Mouse (Mus musculus): Measurements from ENCODE around the gene Enox1.
"Not testable (repeated sequence)": the region's sequence is repeated elsewhere in the genome, so short reads cannot be mapped to it uniquely, and the experiment has no call there.

Gene Enox1

DNA sequence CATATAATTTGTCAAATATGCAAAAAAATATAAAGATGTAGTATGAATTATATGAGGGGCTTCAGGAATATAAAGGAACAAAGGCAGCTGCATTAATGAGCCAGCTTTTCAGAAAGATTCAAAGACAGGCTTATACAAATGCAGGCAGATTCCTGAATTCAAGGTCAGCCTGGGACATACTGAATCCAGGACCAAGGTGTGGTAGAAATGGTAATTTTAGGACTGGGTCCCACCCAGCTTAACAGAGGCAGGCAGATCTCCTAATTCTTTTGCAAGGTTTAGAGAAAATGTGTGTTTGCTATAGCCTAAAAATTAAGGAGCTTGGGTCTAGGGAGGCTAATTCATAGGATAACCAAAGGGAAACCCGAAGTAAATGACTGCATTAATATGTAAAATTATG lies 363.1 kb downstream of the Enox1 start:
- no peak for DNase-seq

DNA sequence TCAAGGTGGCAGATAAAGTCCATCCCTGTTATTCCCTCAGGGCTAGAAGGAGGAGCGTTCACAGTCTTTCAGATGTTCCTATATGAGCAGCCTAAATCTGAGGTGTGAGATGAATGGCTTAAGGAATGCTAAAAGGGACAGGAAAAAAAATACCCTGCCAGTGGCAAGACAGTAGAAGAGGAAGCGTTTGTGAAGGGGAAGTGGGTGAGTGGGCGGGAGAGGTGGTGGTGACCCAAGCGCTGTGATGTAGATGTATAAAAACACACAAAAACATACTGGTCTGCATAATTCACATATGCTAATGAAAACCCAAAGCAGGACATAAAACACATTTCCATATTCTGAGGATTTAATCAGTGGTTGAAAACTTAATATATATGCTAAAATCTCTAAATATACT lies 367.7 kb downstream of the Enox1 start:
- no peak for DNase-seq

DNA sequence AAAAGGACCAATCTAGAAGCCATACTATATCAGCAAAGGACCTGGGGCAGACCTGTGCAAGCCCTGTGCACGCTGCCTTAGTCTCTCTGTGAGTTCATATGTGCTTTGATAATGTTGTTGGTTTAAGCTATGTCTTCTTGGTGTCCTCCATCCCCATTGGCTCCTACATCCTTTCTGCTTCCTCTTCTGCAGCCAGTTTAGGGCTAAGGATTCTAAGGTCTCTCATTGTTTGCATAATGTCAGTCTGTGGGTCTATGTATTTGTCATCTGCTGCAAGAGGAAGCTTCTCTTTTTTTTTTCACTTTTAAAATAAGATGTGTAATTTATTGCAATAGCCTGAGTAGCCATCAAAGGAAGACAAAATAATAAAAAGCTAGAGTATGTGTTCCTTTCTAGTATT lies 369.7 kb downstream of the Enox1 start:
- no peak for DNase-seq

DNA sequence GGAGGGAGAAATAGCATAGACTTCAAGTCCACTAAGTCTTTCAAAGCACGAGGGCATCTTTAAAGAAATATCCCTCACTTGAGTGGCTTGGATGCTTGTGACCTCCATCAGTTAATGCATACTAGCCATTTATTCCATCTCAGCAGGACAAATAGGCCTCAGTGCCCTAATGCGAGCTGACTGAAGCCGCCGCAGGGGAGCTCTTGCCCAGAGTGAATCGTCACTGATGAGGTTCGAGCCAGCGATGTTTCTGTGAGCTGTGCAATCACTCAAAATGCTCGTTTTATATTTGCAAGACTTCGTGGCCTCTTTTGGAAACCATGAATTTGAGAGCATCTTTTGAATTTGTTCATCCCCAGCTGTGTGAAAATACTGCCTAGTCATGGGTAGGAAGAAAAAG lies 372.6 kb downstream of the Enox1 start:
- no peak for DNase-seq

DNA sequence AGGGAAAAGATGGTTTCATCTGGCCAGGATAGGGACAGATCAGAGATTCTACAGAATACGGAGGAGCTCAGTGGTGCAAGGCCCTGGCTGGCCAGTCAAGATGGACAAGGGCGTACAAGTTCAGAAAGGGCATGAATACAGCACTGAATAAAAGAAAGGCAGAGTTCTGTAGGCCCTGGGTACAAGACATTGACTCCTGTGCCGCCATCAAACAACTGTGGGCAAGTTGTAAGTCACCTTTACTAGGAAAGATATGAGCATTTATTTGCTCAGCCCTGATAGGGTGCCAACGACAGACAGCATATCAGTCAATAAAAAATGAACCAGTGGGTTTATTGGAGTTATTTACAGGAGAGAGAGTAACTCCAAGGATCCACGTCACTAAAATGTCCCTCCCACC lies 373.1 kb downstream of the Enox1 start:
- DNase-seq, result no peak

DNA sequence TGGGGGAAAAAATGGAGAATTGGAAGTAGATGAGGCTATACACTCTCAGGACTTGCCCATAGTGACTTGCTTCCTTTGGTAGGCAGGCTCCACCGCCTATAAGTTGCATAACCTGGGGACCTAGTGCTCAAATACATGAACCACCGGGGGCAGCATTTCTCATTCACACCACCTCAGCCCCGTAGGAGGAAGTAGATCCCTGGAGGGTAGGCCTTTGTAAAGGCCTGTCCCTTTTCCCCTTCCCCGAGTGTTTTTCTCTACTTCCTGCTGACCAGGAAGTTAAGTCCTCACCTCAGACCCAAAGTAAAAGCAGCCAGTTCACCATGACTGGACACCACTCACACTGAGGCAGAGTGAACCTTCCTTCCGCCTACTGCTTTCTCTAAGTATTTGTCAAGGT lies 377.1 kb downstream of the Enox1 start:
- DNase-seq, result no peak

DNA sequence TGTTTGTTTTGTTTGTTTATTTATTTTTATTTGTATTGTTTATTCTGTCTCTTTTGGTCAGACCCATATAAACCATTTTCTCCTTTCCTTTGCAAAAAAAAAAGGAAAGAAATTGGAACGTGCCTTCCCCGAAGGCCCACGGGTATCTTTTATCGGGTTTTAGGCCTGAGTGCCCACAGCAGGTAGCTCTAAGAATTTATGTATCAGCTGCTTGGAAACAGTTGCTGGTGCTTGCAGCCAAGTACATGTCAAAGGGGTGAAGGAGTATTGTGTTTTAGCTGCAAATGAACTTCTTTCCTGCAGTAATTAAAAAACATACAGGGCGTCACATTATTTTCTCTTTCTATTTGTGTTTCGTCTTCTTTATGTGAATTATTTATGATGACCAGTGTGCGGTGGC lies 377.6 kb downstream of the Enox1 start:
- no peak for DNase-seq

DNA sequence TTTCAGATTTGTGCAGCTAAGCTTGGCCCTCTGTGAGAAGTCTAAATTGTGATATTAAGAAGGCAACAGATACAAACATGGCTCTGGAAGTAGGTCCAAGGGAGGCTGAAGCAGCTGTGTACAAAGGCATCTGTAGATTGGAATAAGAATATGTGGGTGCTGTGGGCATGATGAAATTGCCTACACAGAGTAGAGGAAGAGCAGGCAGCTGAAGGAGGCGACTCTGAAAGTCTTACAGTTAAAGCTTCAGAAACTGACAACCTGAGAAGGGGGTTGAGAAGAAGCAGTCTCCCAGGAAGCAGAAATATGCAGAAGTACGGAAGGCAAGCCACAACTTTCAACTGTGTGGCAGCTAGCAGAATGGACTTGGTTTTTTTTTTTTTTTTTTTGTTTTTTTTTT lies 380.0 kb downstream of the Enox1 start:
- DNase-seq, result no peak

DNA sequence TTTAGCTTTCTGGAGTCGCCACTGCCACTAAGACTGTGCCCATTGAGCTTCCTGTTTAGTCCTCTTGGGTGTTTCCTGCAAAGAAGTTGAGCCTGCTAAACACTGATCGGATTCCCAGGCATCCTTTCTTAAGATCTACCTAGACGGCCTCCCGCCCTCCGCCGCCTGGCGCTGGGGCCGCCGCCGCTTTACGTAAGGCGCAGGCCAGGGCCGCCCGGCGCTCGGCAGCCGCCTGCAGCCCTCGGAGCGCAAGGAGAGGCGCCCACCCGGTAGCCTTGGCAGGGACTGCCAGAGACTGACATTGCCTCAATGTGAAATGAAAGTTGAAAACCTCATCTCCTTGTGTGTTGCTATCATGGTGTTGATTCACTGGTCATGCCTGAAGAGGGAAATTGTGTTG lies 383.0 kb downstream of the Enox1 start:
- not testable (repeated sequence) for DNase-seq

DNA sequence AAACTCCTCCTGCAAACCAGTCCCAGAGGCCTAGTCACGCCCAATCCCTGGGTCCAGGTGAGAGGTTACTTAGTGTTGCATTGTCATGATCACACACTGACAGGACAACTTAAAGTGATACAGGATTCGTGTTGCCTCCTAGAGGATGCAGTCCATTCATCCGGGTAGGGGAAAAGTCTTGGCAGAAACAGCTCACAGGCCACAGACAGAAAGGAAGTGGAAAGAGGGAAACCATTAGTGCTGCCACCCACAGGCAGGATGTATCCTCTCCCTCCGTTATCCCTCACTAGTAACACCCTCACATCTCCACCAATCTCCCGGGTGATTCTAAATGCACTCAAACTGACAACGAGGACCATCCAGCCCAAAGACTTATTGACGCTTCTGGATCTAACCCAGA lies 385.4 kb downstream of the Enox1 start:
- DNase-seq, result no peak

DNA sequence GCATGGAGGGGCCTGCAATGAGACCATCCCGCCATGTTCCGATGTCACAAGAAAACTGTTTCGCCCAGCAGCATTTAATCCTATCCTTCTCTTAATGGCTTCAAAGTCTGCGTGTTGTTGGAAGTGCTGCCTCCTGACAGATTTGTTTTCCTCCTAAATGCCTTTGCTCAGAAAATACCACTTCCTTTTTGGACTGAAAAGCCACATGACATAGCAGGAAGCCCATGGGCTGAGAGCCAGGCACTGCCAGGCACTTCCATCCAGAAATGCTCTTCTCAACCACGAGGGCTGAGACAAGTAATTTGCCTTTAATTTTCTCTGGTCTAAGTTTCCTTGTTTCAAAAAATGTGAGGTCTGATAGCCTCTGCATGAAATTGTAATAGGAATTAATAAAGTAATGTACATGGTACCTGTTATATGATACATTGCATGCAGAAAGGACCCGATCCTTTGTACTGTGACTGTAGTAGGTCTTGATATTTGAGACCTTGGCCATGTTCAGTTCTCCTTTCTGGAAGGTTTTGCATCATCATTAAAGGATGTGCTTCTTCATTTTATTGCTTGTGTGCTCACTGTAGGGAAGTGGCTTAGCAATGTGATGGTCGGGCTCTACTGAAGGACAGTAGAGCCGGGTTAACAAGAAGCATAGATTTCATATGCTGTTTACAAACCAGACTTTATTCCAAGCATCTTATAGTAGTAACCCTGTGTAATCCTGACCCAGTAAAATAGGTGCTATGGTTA lies 390.1 kb downstream of the Enox1 start:
- DNase-seq, result peak in 1 of 2 experiments; percentile 19

DNA sequence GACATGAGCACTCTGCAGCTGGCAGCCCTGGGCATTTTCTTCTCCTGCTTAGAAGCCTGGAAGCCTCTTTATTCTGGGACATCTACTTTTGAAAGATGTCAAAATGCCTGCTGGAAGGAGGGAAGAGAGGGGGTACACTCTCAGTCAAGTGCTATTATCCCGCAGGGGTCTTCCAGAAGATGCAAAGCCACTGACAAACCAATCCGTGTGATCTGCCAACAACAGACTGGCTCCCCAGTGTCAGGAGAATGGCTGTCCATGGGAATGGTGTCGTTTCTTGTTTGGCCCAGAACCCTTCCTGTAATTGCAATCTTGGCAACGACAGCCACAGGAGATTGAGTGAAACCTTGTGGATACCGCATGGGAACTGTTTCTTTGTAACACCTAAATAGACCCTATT lies 390.8 kb downstream of the Enox1 start:
- no peak for DNase-seq

DNA sequence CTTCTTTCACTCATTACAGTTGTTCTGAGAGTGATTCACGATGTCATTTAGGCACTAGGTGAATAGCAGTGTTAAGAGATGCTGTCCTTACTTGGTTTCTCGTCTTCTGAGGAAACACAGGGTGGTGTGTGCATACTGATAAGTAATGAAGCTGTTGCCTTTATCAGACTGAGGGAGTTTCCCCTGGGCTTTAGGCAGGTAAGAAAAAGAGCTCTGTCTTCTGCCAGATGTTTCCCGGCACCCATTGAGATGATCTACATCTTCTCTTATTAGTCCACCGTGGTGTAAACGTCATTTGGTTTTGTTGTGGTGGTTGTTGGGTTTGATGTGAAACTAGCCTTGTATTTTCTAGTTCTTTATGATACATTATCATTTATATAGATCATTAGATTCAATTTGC lies 392.4 kb downstream of the Enox1 start:
- DNase-seq, result no peak

DNA sequence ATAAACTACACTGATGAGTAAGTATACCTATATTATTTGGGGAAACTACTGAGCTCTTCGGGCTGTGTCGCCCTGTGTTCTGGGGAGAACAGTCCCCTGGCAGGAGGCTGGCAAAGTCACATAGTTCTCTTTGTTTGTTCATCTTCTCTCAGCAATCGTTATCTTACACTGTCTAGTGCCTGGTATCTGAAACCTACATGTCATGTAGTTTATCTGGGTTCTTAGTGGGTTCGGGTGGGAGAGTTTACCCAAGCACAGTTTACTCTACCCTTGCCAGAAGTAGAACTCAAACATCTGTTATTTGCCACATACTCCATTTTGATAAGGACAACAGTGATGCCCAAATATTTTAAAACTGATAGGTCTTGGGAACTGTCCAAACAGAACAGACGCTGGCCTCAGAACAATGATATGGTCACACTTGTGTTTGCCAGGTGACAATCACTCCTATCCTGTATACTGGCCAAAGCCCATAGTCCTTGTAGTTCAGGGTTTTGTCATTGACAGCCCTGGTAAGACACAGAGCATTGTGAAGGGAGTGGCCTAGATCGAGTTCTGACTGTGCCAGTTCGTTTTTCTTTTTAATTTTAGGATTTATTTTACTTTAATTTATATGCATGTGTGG lies 401.0 kb downstream of the Enox1 start:
- DNase-seq, result no peak

DNA sequence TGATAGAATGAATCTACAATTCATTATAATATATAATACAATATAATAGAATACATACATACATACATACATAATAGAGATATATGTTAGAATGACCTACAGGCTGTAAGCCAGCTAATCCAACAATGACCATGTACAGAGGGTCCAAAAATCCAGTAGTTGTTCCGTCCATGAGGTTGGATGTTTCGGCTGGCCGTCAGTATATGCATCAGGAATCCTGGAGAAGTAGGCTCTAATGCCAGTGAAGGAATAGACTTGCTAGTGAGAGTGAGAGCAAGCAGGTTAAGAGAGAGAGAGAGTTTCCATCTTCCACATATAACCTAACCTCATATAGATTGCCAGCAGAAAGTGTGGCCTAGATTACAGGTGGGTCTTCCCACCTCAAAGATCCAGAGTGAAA lies 402.3 kb downstream of the Enox1 start:
- no peak for DNase-seq

DNA sequence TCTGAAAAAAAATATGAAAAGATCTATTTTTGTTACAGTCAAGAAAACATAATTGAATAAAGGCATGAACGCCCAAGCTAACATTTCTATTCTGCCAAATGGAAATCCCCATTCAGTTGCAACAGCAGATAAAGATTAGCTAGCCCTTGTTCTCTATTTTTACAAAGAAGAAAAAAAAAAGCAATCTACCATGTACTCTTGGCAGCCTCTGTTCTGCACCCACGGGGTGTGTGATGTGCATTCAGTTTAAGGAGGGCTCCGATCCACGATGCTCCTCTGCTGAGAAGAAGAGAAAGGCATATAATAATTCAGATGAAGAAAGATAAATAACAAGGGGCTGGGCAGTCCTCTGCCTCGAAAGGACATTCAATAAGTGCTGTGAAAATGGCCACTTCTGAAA lies 403.2 kb downstream of the Enox1 start:
- no peak for DNase-seq

DNA sequence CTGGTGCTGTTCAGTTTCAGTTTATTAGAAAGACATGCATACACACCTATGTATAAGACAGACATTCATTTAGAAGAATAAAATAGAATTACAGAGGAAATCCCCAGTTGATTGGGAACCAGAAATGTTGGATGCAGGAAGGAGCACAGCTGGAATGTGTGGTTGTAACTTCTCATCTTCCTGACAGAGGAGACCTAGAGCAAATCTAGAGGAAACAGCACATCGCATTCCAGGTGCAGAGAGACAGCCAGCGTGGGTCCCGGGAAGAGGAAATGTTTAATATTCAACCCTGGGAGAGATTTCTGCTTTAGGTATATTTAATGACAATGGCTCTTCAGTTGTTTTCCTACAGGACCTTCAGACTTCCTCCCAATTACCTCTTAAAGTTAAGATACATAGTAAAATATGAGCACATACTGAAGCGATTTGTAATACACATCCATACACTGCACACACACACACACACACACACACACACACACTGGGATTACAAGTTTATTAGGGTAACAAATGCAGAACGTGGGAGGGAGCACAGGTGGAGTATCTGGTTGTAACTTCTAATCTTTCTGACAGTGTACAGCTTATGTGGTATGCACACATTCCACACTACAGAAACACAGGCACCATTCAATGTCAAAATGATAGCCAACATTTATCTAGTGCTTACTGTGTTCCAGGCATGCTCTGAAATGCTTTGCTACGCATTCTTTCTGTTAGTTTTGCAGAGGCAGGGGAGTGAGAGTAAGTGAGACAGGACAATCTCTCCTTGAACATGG lies 405.4 kb downstream of the Enox1 start:
- no peak for DNase-seq

DNA sequence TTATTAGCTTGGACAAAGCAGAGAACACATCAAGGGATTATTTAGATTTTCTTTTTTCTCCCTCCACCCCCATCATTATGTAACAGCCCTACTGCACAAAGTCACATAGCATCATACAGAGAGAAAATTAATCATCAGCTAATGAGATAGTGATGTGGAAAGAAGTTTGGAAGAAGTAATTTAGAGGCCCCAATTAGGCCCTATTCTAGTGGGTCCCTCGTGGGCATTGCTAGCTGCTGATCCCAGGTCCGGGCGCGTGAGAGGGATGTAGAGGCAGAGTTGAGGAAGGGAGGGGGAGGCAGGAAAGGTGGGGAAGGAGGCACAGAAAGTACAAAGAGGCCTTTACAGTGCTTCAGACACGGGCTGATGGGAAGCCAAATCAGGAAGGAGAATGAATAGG lies 407.4 kb downstream of the Enox1 start:
- DNase-seq, result no peak

DNA sequence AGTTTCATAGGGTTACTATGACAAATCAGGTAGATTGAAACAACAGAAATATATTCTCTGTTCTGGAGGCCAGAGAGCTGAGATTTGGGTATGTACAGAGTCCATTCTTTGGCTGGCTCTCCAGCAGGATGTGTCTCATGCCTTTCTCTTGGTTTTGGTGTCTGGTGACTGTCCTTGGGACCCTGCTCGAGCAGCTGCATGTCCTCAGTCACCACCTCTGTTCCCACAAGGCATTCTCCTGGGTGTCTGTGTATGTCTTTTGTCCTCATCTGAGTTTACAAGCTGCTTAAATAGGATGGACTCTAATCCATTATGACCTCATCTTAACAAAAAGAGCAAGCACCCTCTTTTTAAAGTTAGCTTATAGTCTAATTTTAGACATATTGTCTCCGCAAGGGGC lies 410.6 kb downstream of the Enox1 start:
- no peak for DNase-seq

DNA sequence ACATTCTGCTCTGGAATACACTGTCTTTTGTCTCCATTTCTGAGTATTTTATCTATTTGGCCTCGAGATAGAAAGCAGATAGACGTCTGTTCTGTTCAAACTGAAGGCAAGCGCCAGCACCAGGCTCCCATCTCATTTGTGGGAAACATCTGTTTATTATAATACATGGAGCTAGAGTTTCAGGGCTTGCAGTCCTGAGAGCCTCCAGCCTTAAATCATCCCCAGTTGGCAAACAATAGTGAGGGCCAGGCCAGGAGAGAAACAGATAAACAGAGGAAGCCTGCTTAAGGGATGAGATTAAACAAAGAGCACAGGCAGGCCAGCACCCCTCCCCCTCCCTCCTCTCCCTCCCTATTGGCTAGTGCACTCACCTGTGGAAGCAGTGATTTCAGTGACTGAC lies 417.9 kb downstream of the Enox1 start:
- no peak for DNase-seq

DNA sequence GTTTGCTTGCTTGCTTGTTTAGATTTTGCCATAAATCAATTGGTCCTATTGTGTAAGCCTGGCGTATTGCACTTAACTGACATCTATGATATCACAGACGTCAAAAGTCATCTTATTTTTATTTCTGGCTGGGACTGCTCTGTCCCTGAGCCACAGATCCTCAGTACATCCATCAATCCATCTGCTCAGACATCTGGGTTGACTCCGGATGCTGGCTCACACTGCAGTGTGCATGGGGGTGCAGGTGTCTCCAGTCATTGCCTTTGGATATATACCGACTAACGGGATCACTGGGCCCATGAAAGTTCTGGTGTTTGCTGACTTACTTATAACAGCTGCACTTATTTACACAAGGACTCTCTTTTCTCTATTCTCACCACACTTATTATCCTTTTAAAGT lies 419.8 kb downstream of the Enox1 start:
- no peak for DNase-seq

DNA sequence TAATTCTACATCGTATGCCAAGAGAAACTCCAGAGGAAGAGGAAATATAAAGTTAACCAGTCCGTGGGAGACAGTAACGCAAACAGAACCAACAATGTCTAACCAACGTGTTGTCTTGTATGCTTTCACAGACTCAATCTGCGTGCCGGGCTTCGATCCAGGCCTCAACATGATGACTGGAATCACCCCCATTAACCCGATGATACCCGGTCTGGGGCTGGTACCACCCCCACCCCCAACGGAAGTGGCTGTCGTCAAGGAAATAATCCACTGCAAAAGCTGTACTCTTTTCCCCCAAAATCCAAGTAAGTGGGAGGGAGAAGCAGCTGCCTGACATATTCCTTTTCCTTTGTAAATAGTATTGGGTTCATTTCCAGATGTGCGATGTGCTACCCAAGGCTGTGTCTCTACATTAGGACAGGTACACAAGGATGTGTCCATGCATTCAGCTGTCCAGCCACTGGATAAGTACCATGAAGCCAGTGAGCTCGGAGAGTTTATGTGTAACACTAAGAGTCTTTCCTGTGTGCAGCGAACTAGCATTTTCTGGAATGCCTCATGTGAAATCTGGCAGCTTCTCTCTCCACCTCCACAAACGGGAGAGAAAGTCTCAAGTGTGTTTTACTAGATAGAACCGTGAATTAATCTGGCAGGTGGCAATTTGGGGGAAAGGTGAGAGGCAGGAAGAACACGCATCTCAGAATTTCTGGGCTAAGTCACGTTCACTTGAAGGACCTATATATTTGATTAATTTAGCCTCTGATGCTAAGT lies 421.1 kb downstream of the Enox1 start:
- no peak for DNase-seq

DNA sequence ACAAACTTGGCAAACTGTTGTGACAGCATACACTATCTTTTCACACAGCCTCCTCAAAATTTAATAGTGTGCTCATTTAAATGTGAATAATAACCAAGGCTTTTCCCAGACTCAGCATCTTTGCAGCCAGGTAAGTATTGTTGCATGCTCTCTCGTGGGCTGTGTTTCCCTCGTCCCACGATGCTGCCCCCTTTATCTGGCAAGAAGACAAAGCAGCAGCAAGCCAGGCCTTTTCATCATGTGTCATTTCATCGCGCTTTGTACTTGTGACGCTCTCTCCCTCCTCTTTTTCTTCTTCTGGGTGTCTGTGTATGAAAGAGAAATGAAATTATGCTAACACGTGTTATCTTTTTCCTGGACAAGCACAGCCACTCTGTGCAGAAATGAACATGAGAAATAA lies 421.8 kb downstream of the Enox1 start:
- DNase-seq, result no peak

Measured in kidney, postnatal 25 days (tissue).